Mouse (Mus musculus) liver, embryonic 16.5 days (tissue): ENCODE data around the gene Caskin2. TPM values are rescaled to one million over a fixed set of nuclear protein-coding genes. Genes with fewer than 3 reads are reported as not detected.

Experiments
- ATAC-seq: fragments of 200-750 bp; cut with Nextera tagmentation; 2 replicates; pipeline ENCODE4 v1.8.0; 2017; ENCODE audit warnings: low read depth, mild to moderate bottlenecking, moderate number of reproducible peaks, moderate library complexity
- H3K27ac ChIP-seq: fragments of 300-500 bp; sonication (generic); 2 replicates; pipeline ENCODE4 v1.5.1; 2014; ENCODE audit warnings: mild to moderate bottlenecking, low read length
- H3K27me3 ChIP-seq: fragments of 300-500 bp; sonication (generic); 2 replicates; pipeline ENCODE4 v1.6.1; 2014; ENCODE audit warnings: low read depth, low read length, mixed read lengths; ENCODE audit not compliant: control insufficient read depth, insufficient read depth
- H3K36me3 ChIP-seq: fragments of 300-500 bp; sonication (generic); 2 replicates; pipeline ENCODE4 v1.6.1; 2014; ENCODE audit warnings: mild to moderate bottlenecking; ENCODE audit not compliant: control insufficient read depth, insufficient read depth
- H3K4me1 ChIP-seq: fragments of 300-500 bp; sonication (generic); 2 replicates; pipeline ENCODE4 v1.6.1; 2014; ENCODE audit warnings: low read depth, low read length, mixed read lengths; ENCODE audit not compliant: control insufficient read depth
- H3K4me2 ChIP-seq: fragments of 300-500 bp; sonication (generic); 2 replicates; pipeline ENCODE4 v1.6.1; 2014; ENCODE audit warnings: low read depth, low read length, mixed read lengths
- H3K4me3 ChIP-seq: fragments of 300-500 bp; sonication (generic); 2 replicates; pipeline ENCODE4 v1.5.1; 2014; ENCODE audit warnings: low read depth, mild to moderate bottlenecking, low read length
- H3K9ac ChIP-seq: fragments of 300-500 bp; sonication (generic); 2 replicates; pipeline ENCODE4 v1.6.1; 2014; ENCODE audit warnings: low read depth, low read length
- H3K9me3 ChIP-seq: fragments of 300-500 bp; sonication (generic); replicated peaks from 2 replicates; pipeline ENCODE4 v1.6.1; 2016; ENCODE audit warnings: low read length; ENCODE audit not compliant: control insufficient read depth
- WGBS: fragments of 180-500 bp; shearing (Covaris S2); extraction: QIAGEN DNeasy Blood & Tissue Kit; methylation state at CpG from one replicate; pipeline ENCODE4 v1.1.7; 2014; ENCODE audit not compliant: insufficient replicate concordance; 5-methylcytosine and 5-hydroxymethylcytosine counted together
- polyA plus RNA-seq: library from polyadenylated mRNA; unstranded; fragments of >200 nt; fragmentation: Nextera tagmentation; extraction: Ambion mirVana; gene quantifications from 2 replicates; pipeline ENCODE4 v1.2.1, GENCODE M21; 2015

The Caskin2 gene
- polyA plus RNA-seq, 1 experiment from 2014 or later, result 6.1 TPM

DNA sequence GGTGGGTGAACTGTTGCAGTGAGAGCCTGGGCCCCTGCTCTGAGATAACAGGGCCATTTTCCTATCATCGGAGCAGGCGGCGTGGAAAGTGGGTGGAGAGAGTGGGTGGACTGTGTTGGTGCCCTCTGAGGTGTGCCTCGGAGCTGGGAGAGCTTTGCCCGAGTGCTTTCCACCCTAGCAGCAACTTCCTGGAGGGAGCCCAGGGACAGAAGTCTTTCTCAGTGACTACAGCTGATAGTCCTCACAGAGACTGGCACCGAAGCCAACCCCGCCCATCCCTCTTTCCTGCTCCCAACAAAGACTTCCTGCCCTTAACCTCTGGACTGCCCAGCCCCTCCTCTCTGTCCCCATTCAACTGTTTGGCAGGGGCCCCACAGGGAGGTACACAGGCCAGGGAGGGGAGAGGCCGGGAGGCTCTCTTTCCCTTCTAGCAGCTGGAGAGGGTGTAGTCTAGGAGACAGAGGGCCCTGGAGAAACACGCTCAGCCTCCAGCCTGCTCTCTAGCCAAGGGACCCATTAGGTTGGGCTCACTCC lies 34.3 kb downstream of the Caskin2 start:
- Histone ChIP-seq H3K36me3 (no peaks in the 10 kb centered on the region), H3K9me3 (no peaks in the 10 kb centered on the region), H3K4me3 (peak overlapping the region; percentile 49), H3K4me2 (peak overlapping the region; percentile 77), H3K4me1 (peaks cover 43% of the 10 kb centered on the region), H3K9ac (peak overlapping the region; percentile 69), H3K27me3 (no peaks in the 10 kb centered on the region), H3K27ac (peak overlapping the region; percentile 98)
- 4% methylated on average over 9 of the region's 9 CpGs for WGBS
- peak; percentile 92 for ATAC-seq

DNA sequence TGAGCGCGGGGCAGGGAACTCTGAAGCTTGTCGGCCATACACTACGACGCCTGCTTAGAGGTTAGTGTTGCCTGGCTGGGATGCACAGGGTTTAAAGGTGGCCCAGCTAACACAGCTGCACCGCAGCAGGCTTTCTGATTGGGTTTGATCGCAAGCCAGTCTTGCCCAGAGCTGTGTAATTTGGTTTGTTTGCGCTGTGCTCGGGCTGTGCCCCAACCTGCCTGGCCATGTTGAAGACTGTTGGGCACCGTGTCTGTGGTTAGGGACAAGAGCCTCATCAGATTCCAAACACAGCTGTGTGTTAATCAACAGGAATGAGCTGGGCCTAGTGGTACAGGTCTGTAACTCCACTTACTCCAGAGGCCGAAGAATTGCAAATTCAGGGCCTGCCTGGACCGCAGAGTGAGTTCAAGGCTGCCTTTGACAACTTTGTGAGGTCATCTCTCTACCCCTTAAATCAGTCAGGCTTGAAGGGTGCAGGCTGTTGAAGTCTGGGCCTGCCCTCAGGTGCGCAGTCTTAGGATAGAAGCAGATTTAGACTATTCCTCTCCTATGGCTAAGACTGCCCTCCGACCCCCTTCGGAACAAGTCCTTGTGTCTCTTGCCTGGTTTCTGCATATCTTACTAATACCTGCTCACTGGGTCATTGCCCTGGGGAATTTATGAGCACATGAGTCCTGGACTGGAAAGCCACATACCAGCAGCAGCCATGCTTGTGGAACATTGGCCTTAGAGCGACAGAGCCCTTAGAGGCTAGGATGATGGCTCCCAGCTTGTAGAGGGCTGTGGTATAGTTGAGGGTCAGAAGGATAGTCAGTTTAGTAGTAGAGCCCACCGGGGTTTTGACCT lies 35.7 kb downstream of the Caskin2 start:
- no peaks in the 10 kb centered on the region for H3K27me3 ChIP-seq
- ATAC-seq, result no peak
- no peak overlapping the region for H3K4me2 ChIP-seq
- 88% methylated on average over 17 of the region's 17 CpGs for WGBS
- no peak overlapping the region for H3K4me3 ChIP-seq
- H3K9ac ChIP-seq, result no peak overlapping the region
- peaks cover 46% of the 10 kb centered on the region for H3K4me1 ChIP-seq
- H3K27ac ChIP-seq, result peak overlapping the region; percentile 49
- H3K9me3 ChIP-seq, result no peaks in the 10 kb centered on the region
- H3K36me3 ChIP-seq, result no peaks in the 10 kb centered on the region

DNA sequence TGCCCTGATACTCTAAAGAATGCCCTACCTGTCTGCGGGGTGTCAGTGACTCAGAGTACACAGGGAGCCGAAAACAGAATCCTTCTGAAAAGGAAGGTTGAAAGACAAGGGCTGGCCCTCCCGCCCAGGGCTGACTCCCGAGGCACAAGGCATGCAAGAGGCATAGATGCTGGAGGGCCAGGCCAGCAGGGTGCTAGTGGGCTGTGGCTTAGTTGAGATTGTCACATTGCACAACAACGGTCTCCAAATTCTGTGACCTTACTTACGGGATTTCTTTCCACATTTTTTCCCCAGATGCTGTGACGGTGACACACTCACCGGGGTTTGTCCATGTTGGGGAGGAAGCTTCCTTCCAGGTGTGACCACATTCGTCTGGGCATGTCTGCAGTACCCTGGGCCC lies 36.5 kb downstream of the Caskin2 start:
- WGBS, result 80% methylated on average over 9 of the region's 9 CpGs
- Histone ChIP-seq H3K9ac (no peak overlapping the region), H3K4me2 (no peak overlapping the region), H3K4me3 (no peak overlapping the region), H3K27ac (no peak overlapping the region), H3K9me3 (no peaks in the 10 kb centered on the region), H3K4me1 (peaks cover 46% of the 10 kb centered on the region), H3K27me3 (no peaks in the 10 kb centered on the region), H3K36me3 (no peaks in the 10 kb centered on the region)
- no peak for ATAC-seq

DNA sequence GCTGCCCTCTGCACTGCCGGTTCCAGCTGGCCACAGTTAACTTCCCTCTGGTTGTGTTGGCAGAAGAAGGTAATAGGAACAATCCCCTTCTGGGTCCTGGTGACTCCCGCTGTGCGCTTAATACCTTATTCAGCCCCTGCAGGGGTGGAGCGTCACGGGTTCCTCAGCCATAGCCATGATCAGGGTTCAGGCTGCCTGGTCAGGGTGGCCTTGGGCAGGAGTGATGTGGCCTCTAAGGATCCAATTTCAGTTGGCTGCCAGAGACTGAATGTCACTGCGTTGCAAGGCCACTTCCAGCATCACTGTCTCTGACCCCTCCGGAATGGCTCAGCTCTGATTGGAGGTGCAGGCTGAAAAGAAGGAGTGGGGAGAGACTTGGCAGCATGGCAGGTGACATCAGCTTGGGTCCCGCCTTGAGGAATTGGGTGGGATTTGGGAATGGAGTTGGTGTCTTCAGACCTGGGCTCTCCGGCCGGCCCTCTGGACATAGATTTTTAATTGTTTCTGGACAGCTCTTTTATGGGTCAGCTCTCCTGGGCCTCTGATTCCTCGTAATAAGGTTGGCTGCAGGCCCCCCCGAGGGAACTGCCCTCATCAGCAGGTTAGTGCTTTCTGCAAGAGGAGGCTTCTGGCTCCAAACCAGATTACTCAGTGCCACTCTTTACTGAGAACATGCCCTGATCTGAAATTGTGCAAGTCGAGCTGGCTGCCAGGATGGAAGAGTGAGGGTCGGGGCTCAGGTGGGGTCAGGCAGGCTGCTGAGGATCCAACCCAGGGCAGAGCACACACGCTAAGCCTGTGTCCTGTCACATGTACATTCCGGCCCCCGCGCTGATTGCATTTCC lies 37.4 kb downstream of the Caskin2 start:
- Histone ChIP-seq H3K4me1 (peaks cover 43% of the 10 kb centered on the region), H3K4me3 (no peak overlapping the region), H3K9me3 (no peaks in the 10 kb centered on the region), H3K27me3 (no peaks in the 10 kb centered on the region), H3K9ac (no peak overlapping the region), H3K27ac (no peak overlapping the region), H3K36me3 (no peaks in the 10 kb centered on the region), H3K4me2 (no peak overlapping the region)
- ATAC-seq, result no peak
- WGBS, result 73% methylated on average over 18 of the region's 18 CpGs

DNA sequence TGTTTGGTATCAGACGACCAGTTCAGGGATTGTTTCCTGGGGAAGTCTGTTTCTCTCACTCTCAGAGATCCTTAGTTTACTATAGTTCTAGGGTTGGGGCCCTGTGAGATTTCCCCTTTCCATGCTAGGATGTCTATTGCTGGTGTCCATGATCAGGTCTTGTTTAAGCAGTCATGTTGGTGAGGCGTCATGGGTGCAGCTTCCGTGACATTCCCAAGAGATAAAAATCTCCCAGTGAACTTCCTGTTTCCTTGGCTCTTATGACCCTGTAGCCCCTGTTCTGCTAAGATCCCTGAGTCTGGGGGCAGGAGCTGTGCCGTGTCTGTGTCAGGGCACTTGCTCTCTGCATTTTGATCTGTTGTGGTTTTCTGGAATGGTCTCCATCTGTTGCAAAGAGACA lies 38.8 kb downstream of the Caskin2 start:
- Histone ChIP-seq H3K4me1 (peaks cover 43% of the 10 kb centered on the region), H3K9ac (no peak overlapping the region), H3K36me3 (no peaks in the 10 kb centered on the region), H3K9me3 (no peaks in the 10 kb centered on the region), H3K4me2 (no peak overlapping the region), H3K27me3 (no peaks in the 10 kb centered on the region), H3K4me3 (no peak overlapping the region), H3K27ac (no peak overlapping the region)
- no peak for ATAC-seq
- 47% methylated on average over 4 of the region's 4 CpGs for WGBS

DNA sequence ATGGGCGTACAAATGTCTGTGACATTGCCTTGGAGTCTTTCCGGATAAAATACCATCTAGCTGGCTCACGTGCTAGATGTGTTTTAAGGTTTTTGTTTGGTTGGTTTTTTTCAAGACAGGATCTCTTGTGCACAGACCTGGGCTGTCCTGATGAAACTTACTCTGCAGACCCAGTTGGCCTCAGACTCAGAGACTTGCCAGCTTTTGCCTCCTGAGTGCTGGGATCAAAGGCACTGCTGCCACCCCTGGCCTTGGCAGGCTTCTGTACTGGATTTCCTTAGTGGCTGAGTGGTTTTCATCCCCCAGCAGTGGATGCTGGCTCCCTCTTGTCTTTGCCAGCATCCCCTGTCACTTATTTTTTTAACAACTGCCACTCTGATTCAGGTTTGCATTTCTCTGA lies 44.5 kb downstream of the Caskin2 start:
- Histone ChIP-seq H3K4me3 (no peak overlapping the region), H3K4me2 (no peak overlapping the region), H3K9ac (no peak overlapping the region), H3K9me3 (no peaks in the 10 kb centered on the region), H3K27me3 (no peaks in the 10 kb centered on the region), H3K36me3 (no peaks in the 10 kb centered on the region), H3K27ac (no peak overlapping the region), H3K4me1 (peaks cover 36% of the 10 kb centered on the region)
- WGBS, result 75% methylated on average over 3 of the region's 3 CpGs
- no peak for ATAC-seq

DNA sequence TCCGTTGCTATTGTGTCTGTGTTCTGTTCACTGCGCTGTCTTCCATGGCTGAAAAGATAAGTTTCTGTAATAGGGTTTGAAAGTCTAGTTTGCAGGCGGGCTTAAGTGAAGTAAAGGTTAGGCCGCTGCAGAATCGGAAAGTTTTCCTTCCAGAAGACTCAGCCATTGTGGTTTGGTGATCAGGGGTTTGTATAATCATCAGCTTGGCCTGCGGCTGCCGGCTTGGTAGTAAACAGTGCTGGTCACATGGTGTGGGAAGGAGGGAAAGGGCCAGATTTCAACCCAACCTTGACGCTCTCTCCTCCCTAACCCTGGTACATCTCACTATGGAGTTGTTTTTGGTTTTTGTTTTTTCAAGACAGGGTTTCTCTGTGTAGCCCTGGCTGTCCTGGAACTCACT lies 46.5 kb downstream of the Caskin2 start:
- WGBS, result 69% methylated on average over 8 of the region's 8 CpGs
- Histone ChIP-seq H3K27me3 (no peaks in the 10 kb centered on the region), H3K9ac (no peak overlapping the region; the same call in 1 of the 2 replicates), H3K9me3 (no peaks in the 10 kb centered on the region), H3K4me3 (no peak overlapping the region), H3K36me3 (no peaks in the 10 kb centered on the region), H3K4me2 (peak overlapping the region; percentile 93), H3K4me1 (peaks cover 33% of the 10 kb centered on the region), H3K27ac (no peak overlapping the region)
- ATAC-seq, result no peak

DNA sequence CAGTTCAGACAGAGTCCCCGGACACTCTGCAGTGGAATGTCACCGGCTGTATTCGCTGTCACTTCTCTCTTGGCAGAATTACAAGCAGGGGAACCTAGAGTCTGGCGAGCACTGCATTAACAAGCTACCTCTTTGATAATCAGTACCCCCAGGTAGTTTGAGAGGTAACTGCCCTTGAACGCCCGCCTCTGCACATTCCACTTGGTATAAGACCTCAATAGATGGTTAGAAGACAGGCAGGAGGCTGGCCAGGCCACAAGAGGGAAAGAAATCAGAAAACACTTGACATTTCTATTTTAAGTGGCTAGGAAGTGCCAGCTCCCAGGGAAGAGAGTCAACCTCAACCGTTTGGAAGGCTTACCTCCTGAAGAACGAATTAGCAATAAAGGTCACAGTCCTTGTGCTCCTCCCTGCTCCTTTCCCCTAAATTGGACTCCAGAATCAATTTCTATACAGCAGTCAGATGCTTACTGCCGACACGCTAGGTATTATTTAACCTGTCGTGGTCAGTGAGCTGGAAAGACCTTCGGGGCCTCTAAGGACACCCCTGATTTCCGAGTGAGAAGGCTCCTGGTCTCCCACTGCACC lies 47.0 kb downstream of the Caskin2 start:
- H3K27me3 ChIP-seq, result no peaks in the 10 kb centered on the region
- peak overlapping the region; percentile 93 for H3K4me3 ChIP-seq
- H3K36me3 ChIP-seq, result no peaks in the 10 kb centered on the region
- peak overlapping the region; percentile 78 for H3K27ac ChIP-seq
- WGBS, result 40% methylated on average over 13 of the region's 13 CpGs
- peak overlapping the region; percentile 93 for H3K4me2 ChIP-seq
- H3K9ac ChIP-seq, result peak overlapping the region; percentile 95
- ATAC-seq, result no peak
- peaks cover 33% of the 10 kb centered on the region for H3K4me1 ChIP-seq
- H3K9me3 ChIP-seq, result no peaks in the 10 kb centered on the region
